Mouse (Mus musculus): ENCODE measurements around the gene Adgrg1.

Adgrg1 gene

DNA sequence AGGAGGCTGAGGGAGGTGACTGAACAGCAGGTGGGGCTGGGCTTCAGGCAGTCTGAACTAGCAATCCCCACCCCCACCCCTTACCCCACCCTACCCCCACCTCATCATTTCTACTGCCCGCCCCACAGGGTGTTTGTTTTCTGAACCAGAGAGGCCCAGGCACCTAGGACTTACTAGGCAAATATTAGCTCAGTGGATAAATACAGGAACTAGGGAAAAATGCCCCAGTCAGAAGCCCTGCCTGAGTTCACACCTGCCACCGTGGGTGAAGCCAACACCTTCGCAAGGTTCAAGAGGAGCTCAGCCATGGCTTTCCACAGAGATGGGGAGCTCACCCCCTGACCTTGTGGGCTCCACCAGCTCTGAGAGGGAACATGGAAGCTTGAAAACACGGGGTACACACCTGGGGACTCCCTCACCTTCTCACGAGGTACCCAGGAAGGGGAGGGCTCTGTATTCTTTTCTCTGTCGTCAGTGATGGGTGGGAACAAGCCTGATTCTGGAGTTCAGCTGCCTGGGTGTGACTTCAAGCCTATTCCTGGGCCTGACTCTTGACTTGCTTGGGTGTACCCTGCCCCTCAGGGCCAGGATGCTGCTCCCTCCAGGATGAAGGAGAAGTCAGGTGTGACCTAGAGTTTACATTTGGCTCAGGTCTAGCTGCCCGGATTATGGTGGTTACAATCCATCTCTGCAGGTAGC lies at the start of gene Adgrg1:
Gene Adgrg1, plus strand, starts transcription at position 285 of the 699 bp plus-strand sequence.
- no peak for TF ChIP-seq GATA4 (IDR thresholded peaks at IDR 0.05; ENCODE audit: insufficient replicate concordance, low read length)

DNA sequence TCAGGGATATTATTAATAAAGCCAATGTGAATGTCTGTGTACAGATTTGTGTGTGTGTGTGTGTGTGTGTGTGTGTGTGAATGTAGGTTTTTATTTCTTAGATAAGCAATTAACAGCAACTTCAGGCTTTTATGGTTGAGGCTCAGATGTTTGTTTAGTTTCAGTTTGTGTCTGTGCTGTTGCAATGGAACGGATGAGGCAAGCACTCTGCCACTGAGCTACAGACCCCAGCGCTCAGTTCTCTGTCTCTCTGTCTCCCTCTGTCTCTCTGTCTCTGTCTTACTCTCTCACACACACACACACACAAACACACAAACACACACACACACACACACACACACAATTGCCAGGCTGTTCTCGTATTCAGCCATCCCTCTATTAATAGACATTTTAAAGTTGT lies 46.3 kb upstream of the Adgrg1 start:
- TF ChIP-seq GATA4 (IDR thresholded peaks at IDR 0.05; ENCODE audit: insufficient replicate concordance, low read length), result no peak

DNA sequence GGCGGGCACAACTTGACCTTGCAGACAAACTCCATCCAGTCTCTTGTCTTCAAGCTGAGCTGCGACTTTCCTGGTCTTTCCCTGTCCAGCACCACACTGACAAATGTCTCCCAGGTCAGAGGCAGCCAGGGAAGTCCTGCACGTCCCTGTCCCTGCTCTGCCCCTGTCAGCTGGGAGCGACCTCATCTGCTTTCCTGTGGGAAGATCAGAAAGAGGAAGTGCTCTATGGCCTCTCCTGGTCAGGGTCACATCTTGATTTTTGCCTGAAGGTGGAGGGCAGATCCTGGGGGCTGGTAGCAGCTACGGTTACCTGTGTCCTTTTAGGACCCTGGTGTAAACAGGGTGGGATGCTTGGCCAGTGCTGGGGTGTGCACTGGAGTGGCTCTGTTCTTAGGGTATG lies 40.6 kb upstream of the Adgrg1 start:
- no peak for TF ChIP-seq GATA4 (IDR thresholded peaks at IDR 0.05; ENCODE audit: insufficient replicate concordance, low read length)

DNA sequence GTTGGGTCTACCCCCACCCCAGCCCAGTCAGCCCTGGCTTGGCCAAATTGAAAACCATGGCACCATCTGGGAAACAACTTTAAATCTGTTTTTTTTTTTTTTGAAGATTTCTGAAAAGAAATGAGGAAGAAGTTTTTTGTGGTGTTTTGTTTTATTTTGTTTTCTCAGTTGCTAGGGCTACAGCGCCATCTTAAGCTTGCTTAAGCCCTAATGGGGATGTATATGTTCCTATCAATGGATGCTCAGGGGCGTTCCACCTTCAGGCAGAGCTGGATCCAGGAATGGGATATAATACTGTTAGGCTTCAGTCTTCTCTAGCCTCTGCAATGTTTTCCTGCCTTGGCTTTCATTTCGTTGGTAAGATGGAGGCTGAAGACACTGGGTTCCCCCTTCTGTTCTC lies 39.4 kb upstream of the Adgrg1 start:
- no peak for TF ChIP-seq GATA4 (IDR thresholded peaks at IDR 0.05; ENCODE audit: insufficient replicate concordance, low read length)

DNA sequence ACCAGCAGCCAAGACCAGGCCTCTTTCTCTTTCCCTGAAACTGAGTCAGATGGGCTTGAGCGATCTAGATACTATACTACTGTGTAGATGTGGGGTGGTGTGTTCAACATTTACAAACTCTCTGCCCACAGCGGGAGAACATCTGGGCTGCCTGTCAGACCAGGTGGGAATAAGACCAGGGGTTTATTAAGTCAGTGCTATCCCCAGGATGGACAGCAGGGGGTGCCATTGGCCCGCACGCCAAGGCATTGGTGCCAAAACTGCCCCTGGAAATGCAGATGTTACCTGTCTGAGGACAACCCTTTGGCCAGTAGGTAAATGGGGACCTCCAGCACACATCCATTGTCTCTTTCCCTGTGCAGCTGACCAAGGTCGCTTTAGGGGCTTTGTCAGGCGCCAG lies 32.0 kb upstream of the Adgrg1 start:
- TF ChIP-seq GATA4 (IDR thresholded peaks at IDR 0.05; ENCODE audit: insufficient replicate concordance, low read length), result no peak

DNA sequence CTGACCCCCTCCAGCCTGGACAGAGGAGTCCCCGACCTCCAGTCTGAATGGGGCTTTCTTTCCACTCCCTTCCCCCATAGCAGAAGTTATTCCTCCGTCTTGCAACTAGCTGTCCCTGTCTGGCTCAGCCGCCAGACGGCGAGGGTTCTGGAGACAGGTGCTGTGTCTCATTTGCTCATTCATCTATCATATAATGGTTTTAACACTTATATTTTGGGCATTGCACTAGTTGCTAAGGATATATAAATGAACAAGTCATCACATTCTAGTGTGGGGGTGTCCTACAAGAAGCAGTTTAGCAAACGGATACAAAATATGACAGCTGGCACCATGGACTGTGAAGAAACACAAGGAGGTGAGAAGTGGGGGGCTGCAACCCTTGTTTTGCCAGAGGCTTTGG lies 29.4 kb upstream of the Adgrg1 start:
- no peak for TF ChIP-seq GATA4 (IDR thresholded peaks at IDR 0.05; ENCODE audit: insufficient replicate concordance, low read length)

DNA sequence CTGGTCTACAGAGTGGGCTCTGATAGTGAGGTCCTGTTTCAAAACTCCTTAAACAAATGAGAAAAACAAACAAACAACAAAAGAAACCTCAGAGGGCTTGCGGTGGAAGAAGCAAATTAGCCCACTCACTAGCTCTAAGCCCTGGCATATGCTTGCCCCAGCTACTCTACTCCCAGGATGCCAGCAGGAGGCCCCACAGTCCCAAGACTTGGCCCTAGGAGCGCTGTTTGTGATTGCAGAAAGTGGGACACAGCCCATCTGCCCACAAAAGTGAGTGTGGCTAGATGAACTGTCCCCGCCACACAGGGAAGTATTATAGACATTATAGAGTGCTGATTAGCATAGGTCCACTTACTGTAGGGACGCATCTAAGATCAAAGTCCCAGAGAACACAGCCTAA lies 26.1 kb upstream of the Adgrg1 start:
- no peak for TF ChIP-seq GATA4 (IDR thresholded peaks at IDR 0.05; ENCODE audit: insufficient replicate concordance, low read length)

DNA sequence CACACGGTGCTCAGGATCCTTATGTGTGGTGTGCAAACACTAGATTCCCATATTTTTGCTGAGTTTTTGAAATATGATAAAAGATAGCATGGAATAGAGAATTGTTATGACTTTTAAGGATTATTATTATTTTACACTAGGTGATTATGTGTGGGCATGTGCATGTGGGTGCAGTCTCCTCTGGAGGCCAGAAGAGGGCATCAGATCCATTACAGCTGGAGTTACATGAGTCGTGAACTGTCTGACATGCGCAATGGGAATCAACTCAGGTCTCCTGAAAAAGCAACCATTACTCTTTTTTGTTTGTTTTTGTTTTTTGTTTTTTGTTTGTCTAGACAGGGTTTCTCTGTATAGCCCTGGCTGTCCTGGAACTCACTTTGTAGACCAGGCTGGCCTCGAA lies 25.5 kb upstream of the Adgrg1 start:
- no peak for TF ChIP-seq GATA4 (IDR thresholded peaks at IDR 0.05; ENCODE audit: insufficient replicate concordance, low read length)

DNA sequence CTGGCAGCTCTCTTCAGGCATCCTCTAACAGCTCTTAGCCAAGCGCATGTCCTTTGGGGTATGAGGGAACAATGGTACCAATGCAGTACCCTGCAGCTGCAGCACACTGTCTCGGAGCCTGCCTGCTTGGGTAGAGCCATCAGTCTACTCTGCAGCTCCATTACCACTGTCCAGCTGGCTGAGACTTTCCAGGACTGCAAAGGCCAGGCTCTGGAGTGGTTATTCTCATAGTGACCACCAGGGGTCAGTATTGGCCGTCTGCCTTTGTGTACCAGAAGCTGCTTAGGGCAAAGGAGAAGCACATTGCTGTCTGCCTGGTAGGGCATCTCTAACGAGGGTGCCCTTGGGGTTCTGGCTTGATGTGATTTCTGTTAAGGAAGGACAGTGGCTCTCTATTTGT lies 24.5 kb upstream of the Adgrg1 start:
- no peak for TF ChIP-seq GATA4 (IDR thresholded peaks at IDR 0.05; ENCODE audit: insufficient replicate concordance, low read length)

DNA sequence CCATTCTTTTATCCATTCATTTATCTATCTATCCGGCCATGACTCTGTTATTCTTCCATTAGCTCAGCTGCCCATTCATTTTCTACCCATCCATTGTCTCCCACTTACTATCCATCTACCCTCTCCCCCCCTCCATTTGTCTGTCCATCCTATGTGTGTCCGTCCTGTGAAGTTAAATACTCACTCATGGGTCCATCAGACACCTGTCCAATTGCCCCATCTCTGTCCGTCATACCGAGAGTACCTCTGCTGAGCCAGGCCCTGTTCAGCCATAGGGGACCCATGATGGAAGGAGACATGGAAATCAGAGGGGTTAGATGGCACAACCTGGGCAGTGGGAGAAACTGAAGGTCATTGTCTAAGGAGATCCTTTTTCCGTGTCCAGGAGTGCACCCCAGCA lies 24.1 kb upstream of the Adgrg1 start:
- no peak for TF ChIP-seq GATA4 (IDR thresholded peaks at IDR 0.05; ENCODE audit: insufficient replicate concordance, low read length)

DNA sequence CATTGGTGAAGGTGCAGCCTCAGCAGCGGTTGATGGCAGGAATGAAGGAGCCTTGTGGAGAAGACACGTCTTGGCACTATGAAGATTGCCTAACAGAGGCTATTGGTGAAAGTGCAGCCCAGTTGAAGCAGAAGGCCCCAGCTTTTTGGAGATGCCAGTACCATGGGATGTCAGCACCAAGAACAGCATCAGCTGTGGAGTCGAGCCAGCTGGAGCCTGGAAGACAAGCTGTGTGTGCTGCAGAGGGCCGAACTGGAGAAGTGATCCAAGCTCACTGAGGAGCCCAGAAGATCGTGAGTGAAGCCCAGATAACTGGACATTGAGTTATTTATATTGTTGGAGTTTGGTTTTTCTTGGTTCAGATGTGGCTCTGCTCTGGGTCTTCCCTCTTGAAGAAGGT lies 22.5 kb upstream of the Adgrg1 start:
- no peak for TF ChIP-seq GATA4 (IDR thresholded peaks at IDR 0.05; ENCODE audit: insufficient replicate concordance, low read length)

DNA sequence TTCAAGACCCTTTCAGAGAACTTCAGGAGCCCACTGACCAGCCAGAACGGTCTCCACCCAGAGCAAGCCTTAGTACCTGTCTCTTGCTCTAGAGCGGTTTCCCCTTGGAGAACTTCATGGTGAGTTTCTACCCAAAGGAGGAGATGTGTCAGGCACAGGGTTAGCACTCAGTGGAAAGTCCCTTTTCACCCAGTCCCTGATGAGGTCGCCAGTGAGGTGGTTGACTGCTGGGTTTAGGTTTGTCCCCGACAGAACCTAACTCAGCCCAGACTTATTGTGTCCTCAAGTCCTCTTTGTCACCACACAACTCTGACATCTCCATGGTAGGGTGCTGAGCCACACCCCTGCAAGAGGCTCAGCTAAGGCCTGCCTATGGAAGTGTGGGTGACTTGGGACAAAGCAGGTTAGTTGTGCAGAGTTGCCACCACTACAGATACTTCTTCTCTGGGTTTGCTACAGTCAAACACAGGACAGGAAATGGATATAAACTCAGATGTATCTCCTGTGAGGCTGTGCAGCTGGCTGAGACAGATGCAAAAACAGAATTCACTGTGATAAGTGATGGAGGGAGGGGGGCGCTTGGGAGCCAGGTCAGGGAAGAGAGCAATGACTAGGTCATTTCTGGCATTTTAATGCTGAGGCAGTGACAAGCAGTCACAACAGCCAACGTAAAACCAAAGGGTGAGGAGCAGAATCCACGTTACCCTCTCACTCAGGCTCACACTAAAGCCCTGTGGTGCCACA lies 20.8 kb upstream of the Adgrg1 start:
- no peak for TF ChIP-seq GATA4 (IDR thresholded peaks at IDR 0.05; ENCODE audit: insufficient replicate concordance, low read length)

DNA sequence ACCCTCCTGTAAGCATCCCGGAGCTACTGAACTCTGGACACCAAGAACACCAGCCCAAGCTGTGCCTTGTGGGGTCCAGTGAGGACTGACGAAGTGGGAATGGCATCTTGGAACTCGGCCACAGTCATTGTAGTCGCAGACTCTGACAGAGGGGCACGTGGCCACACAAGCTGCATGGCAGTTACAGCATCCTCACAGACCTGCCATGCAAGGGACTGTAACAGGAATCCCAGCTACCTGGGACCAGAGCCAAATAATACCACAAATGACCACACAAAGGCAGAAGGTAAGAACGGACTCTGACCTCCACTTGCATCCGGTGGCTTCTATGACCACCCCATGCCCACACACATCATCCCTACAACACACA lies 20.2 kb upstream of the Adgrg1 start:
- TF ChIP-seq GATA4 (IDR thresholded peaks at IDR 0.05; ENCODE audit: insufficient replicate concordance, low read length), result no peak

DNA sequence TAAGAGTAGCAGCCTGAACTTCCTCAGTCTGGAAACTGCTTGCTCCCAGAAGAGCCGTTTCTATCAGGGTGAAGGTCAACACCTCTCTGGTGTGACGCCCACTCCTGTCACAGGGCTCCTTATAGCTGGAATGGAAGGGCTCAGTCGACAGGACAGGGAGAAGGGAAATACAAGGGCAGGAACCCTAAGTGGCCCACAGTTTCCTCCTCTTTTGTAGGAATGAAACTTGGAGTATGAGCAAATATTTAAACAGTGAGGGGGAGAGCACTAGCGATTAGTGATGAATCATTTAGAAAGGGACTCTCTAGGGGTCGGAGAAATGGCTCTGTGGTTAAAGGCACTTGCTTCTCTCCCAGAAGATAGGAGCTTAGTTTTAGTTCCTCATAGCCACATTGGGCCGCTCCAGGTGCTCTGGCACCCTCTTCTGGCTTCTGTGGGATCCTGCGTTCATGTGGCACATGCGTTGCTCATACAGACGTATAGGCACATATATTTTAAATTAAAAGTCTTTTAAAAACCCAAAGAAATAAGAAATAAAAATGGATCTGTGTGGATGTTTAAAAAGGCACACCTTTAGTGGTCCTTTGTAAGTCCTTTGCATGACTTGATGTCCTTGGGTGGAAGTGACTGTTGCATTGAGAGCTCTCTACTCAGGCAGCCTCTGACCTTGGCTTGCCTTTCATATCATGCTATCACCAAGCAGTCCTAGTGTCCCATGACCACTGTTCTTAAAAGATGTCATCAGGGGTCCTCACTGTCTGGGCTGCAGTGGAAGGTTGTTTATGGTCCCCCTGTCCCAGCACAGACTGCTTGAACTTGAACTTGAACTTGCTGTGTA lies 19.4 kb upstream of the Adgrg1 start:
- TF ChIP-seq GATA4 (IDR thresholded peaks at IDR 0.05; ENCODE audit: insufficient replicate concordance, low read length), result no peak

DNA sequence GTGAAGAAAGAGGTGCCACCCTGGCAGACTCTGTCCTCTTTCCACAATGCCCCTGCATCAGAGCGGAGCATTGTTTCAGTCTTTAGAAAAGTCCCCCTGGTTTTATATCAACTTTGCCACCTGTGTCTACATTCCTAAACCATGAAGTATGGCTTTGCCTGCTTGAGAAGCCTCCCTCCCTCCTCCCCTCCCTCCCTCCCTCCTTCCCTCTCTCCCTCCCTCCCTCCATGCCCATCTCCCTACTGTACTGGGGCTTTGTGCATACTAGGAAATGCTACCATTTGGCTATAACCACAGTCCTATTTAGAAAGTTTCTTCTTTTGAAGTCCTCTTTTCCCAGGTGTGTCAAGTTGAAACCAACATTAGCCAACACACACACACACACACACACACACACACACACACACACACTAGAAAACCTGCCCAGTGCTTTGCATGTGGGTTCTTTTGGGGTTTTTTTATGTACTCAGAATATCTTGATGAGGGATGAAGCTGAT lies 18.4 kb upstream of the Adgrg1 start:
- TF ChIP-seq GATA4 (IDR thresholded peaks at IDR 0.05; ENCODE audit: insufficient replicate concordance, low read length), result no peak

DNA sequence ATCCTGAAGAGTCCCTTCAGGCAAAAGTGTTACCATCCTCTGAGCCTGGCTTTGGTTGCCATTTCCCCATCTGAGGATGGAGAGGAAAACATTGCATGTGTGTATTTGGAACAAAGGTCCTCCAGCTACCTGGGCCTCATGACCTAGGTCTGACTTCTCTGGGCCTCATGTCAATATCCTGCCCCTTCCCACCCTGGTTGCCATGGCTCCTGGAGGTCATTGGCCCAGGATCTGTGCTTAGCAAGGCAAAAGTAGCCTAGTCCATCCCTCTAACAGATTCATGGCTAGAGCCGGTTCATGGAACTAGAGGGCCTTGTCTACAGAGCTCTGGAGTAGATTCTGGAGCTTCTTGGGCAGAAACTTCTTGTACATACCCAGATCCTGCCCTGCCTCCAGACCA lies 12.3 kb upstream of the Adgrg1 start:
- TF ChIP-seq GATA4 (IDR thresholded peaks at IDR 0.05; ENCODE audit: insufficient replicate concordance, low read length), result no peak

Data from liver, adult (tissue).